Mouse (Mus musculus): ENCODE data around the gene Dyrk1a. TPM values are rescaled to one million over a fixed set of nuclear protein-coding genes. Genes with fewer than 3 reads are reported as not detected.

Dyrk1a gene
- polyA plus RNA-seq (2015; fragmentation: Nextera tagmentation; extraction: Ambion mirVana): 11.1 and 11.4 TPM in 2 replicates

DNA sequence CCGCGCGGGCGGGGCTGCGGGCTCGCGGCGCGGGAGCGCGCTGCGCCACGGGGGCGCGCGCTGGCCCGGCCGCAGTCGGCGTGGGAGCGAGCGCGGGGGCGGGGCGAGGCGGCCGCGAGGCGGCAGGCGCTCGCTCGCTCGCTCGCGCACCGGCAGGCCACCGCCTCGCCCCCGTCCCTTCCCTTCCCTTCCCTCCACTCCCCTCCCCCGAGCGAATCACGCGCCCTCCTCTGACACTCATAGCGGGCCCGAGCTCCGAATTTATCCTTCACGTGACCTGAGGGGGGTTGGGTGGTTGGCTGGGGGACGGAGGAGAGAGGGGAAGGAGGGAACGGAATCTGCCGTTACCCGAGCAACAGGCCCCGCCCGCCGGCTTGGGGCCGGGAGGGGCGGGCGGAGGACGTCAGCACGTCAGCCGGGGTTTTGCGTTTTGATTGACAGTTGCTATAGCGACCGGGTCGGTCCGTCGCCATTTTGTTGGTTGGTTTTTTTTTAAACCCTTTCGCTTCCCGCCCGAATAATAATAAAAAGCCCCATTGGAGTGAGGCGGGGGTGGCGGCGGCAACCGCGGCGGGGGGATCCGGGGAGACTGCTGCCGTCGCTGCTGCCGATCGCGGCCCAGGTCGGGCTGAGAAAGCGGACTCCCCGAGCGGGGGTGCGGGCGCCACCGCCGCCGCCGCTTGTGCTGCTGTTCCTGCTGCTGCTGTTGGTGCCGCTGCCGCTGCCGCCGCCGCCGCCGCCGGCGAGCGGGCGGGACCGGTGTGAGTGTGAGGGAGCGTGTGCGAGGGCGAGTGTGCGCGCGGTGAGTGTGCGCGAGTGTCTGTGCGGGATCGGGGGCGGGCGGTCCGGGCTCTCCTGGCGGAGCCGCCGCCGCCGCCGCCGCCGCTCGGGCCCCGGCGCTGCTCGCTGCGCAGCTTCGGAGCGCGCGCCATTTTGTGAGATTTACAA is at the start of gene Dyrk1a:
Gene Dyrk1a, plus strand, starts transcription at position 782 of the 948 bp plus-strand sequence.

DNA sequence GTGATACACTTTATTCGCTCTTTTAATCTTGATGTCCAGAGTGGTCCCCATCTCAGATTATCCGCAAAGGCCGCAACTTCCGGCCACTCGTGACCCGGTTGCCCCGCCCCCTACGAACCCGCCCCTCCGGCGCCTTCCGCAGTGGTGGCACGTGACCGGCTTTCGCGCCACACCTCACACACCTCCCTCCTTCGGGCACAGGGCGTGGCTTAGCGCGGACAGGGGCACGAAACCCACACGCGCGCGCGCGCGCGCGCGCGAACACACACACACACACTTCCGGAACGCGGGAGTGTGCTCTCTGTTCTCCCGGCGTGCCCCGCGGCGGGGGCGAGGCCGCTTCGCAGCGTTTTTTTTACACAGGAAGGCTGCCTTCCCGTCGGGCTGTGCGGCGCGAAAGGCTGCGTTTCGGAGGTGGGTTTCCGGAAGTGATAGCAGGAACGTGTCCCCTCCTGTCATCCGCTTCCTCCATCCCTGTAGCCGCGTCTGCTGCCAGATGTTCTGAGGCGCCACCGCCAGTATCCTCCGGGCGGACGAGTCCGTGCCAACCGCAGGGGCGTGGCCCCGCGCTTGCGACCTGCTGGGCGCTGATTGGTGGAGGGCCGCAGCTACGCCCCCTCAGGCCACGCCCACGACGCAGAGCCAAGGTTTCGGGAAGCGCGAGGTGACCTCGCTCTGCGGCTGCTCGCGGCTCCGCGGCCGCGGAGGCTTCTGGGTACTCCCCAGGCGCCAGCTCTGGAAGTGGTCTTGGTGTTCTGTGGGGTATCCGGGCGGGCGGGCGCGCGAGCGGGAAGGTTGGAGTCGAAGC is 43.3 kb upstream of the Dyrk1a start, which contains the start of gene Vps26c:
Gene Vps26c, minus strand, starts transcription at position 487 of the 808 bp plus-strand sequence.

Other genes starting within 250 kb of the Dyrk1a start
- gene Ripply3, start 241.6 kb upstream of the Dyrk1a start, polyA plus RNA-seq (2015; fragmentation: Nextera tagmentation; extraction: Ambion mirVana): 0.53 and 0.67 TPM in 2 replicates
- 928 and 952 TPM in 2 replicates for gene Ttc3, start 199.4 kb upstream of the Dyrk1a start, polyA plus RNA-seq (2015; fragmentation: Nextera tagmentation; extraction: Ambion mirVana)
- 156 and 160 TPM in 2 replicates for gene Pigp, start 198.2 kb upstream of the Dyrk1a start, polyA plus RNA-seq (2015; fragmentation: Nextera tagmentation; extraction: Ambion mirVana)
- gene Vps26c, start 43.2 kb upstream of the Dyrk1a start, polyA plus RNA-seq (2015; fragmentation: Nextera tagmentation; extraction: Ambion mirVana): 75.1 and 86.1 TPM in 2 replicates

All from neural tube, postnatal 0 days (tissue).